Mouse (Mus musculus): Measurements from ENCODE around the gene Pbx2. TPM values are rescaled to one million over a fixed set of nuclear protein-coding genes. Genes with fewer than 3 reads are reported as not detected.
A peak's percentile ranks its signal among the peaks of the same experiment; 100 is the strongest.

The Pbx2 gene
- polyA plus RNA-seq, 1 experiment from 2014 or later = 9.4 TPM

DNA sequence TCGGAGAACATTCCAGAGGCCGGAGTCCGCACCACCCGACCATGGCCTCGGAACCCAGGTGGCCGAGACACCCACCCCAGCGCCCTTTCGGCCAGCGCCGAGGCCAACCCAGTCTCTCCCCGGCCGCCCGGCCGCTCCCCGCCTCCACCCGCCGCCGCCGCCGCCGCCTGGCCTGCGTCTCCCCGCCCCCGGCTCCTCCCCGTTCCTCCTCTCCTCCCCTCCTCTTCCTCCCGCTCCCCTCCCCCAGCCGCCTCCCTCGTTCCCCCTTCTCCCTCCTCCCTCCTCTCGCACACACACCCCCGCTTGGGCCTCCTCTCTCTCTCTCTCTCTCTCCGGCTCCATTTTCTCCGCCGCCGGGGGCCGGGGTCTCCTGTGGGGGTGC lies 919 bp downstream of the Pbx2 start:
- Histone ChIP-seq H3K4me3 (ENCODE audit: low read depth, low read length) (peak overlapping the region; percentile 69), H3K27ac (ENCODE audit: low read length) (peak overlapping the region; percentile 97), H3K4me2 (ENCODE audit: low read length) (peak overlapping the region; percentile 80), H3K9ac (ENCODE audit: low read depth, low read length) (peak overlapping the region; percentile 94), H3K36me3 (ENCODE audit: control insufficient read depth, insufficient read depth, low read length) (peaks cover 15% of the 10 kb centered on the region), H3K9me3 (replicated peaks; ENCODE audit: control insufficient read depth, low read length, poor library complexity, severe bottlenecking) (no peaks in the 10 kb centered on the region), H3K4me1 (ENCODE audit: control insufficient read depth, insufficient read depth, low read length) (peaks cover 40% of the 10 kb centered on the region), H3K27me3 (ENCODE audit: control insufficient read depth, insufficient read depth, low read depth, low read length) (no peaks in the 10 kb centered on the region)
- ATAC-seq = peak; percentile 19
- WGBS = under 1% methylated on average over 19 of the region's 35 CpGs

- 2% methylated on average over 31 of the region's 32 CpGs for WGBS
- Histone ChIP-seq H3K4me1 (ENCODE audit: control insufficient read depth, insufficient read depth, low read length) (peaks cover 40% of the 10 kb centered on the region), H3K9me3 (replicated peaks; ENCODE audit: control insufficient read depth, low read length, poor library complexity, severe bottlenecking) (no peaks in the 10 kb centered on the region), H3K4me2 (ENCODE audit: low read length) (peak overlapping the region; percentile 80), H3K36me3 (ENCODE audit: control insufficient read depth, insufficient read depth, low read length) (peaks cover 15% of the 10 kb centered on the region), H3K27ac (ENCODE audit: low read length) (peak overlapping the region; percentile 97), H3K9ac (ENCODE audit: low read depth, low read length) (peak overlapping the region; percentile 94), H3K27me3 (ENCODE audit: control insufficient read depth, insufficient read depth, low read depth, low read length) (no peaks in the 10 kb centered on the region), H3K4me3 (ENCODE audit: low read depth, low read length) (peak overlapping the region; percentile 69)
- peak; percentile 16; the same call in 1 of the 2 replicates for ATAC-seq
Measured at GRCm38 (mm10) chr17:34592581-34593549, 1.8 kb downstream of the Pbx2 start.

- 43% methylated on average over 32 of the region's 34 CpGs for WGBS
- Histone ChIP-seq H3K4me1 (ENCODE audit: control insufficient read depth, insufficient read depth, low read length) (peaks cover 32% of the 10 kb centered on the region), H3K4me2 (ENCODE audit: low read length) (peak overlapping the region; percentile 80), H3K9me3 (replicated peaks; ENCODE audit: control insufficient read depth, low read length, poor library complexity, severe bottlenecking) (no peaks in the 10 kb centered on the region), H3K27ac (ENCODE audit: low read length) (peak overlapping the region; percentile 97), H3K4me3 (ENCODE audit: low read depth, low read length) (peak overlapping the region; percentile 69), H3K27me3 (ENCODE audit: control insufficient read depth, insufficient read depth, low read depth, low read length) (no peaks in the 10 kb centered on the region), H3K36me3 (ENCODE audit: control insufficient read depth, insufficient read depth, low read length) (peaks cover 15% of the 10 kb centered on the region), H3K9ac (ENCODE audit: low read depth, low read length) (peak overlapping the region; percentile 94)
- no peak for ATAC-seq
Measured at GRCm38 (mm10) chr17:34593752-34594525, 2.9 kb downstream of the Pbx2 start.

- Histone ChIP-seq H3K9ac (ENCODE audit: low read depth, low read length) (no peak overlapping the region), H3K27ac (ENCODE audit: low read length) (no peak overlapping the region), H3K4me1 (ENCODE audit: control insufficient read depth, insufficient read depth, low read length) (peaks cover 23% of the 10 kb centered on the region), H3K4me3 (ENCODE audit: low read depth, low read length) (no peak overlapping the region), H3K27me3 (ENCODE audit: control insufficient read depth, insufficient read depth, low read depth, low read length) (no peaks in the 10 kb centered on the region), H3K4me2 (ENCODE audit: low read length) (no peak overlapping the region), H3K9me3 (replicated peaks; ENCODE audit: control insufficient read depth, low read length, poor library complexity, severe bottlenecking) (no peaks in the 10 kb centered on the region), H3K36me3 (ENCODE audit: control insufficient read depth, insufficient read depth, low read length) (peaks cover 21% of the 10 kb centered on the region)
- WGBS = 77% methylated on average over 8 of the region's 8 CpGs
- ATAC-seq = no peak
Measured at GRCm38 (mm10) chr17:34596098-34596497, 5.0 kb downstream of the Pbx2 start.

DNA sequence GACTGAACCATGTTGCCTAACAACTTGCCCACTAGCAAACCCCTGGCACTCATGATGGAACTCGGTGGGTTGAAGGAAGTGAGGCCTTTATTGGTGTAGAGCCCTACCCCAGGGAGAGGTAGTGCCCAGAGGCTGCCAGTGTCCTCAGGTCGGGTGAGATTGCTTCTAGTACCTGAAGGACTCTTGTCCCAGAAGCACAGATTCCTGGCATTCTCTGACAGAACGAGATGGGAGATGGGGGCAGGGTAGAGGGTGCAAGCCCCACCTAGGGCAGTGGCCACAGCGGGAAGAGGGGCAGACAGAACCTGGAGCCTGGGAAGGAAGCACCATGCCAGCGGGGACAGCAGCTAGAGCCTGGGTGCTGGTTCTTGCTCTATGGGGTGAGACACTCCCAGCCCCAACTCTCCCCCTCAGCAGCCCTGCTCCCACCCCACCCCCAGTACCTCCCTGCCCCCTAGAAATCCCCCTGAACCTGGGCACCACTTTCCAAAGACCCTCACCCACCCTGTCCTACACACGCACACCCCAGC lies 6.6 kb downstream of the Pbx2 start, which contains the start of gene Ager:
Ager (plus strand) TSS at position 297 of the 530 bp plus-strand sequence.
- no peaks in the 10 kb centered on the region for H3K9me3 ChIP-seq (replicated peaks; ENCODE audit: control insufficient read depth, low read length, poor library complexity, severe bottlenecking)
- H3K9ac ChIP-seq (ENCODE audit: low read depth, low read length) = no peak within 1 kb of the TSS
- H3K4me1 ChIP-seq (ENCODE audit: control insufficient read depth, insufficient read depth, low read length) = peaks cover 23% of the 10 kb centered on the region
- H3K4me2 ChIP-seq (ENCODE audit: low read length) = no peak within 1 kb of the TSS
- 37% methylated on average over 4 of the region's 6 CpGs for WGBS
- H3K4me3 ChIP-seq (ENCODE audit: low read depth, low read length) = no peak within 1 kb of the TSS
- H3K36me3 ChIP-seq (ENCODE audit: control insufficient read depth, insufficient read depth, low read length) = peaks cover 21% of the 10 kb centered on the region
- H3K27ac ChIP-seq (ENCODE audit: low read length) = no peak within 1 kb of the TSS
- no peaks in the 10 kb centered on the region for H3K27me3 ChIP-seq (ENCODE audit: control insufficient read depth, insufficient read depth, low read depth, low read length)
- ATAC-seq = no peak

DNA sequence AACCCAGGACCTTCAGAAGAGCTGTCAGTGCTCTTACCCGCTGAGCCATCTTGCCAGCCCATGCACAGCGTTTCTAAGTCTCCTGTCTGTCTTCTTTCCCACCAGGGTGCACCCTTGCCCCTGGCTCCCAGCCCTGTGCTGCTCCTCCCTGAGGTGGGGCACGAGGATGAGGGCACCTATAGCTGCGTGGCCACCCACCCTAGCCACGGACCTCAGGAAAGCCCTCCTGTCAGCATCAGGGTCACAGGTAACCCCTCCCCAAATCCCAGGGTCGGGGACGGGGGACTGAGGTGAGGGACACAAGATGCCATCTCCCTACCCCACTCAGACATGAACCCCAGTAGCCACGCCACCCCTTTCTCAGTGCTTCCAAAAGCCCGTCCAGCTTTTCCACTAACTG lies 8.8 kb downstream of the Pbx2 start:
- Histone ChIP-seq H3K27ac (ENCODE audit: low read length) (no peak overlapping the region), H3K9me3 (replicated peaks; ENCODE audit: control insufficient read depth, low read length, poor library complexity, severe bottlenecking) (no peaks in the 10 kb centered on the region), H3K36me3 (ENCODE audit: control insufficient read depth, insufficient read depth, low read length) (peaks cover 18% of the 10 kb centered on the region), H3K4me2 (ENCODE audit: low read length) (no peak overlapping the region), H3K27me3 (ENCODE audit: control insufficient read depth, insufficient read depth, low read depth, low read length) (no peaks in the 10 kb centered on the region), H3K4me3 (ENCODE audit: low read depth, low read length) (no peak overlapping the region), H3K4me1 (ENCODE audit: control insufficient read depth, insufficient read depth, low read length) (peaks cover 12% of the 10 kb centered on the region), H3K9ac (ENCODE audit: low read depth, low read length) (no peak overlapping the region)
- WGBS = 76% methylated on average over 9 of the region's 9 CpGs
- no peak for ATAC-seq

DNA sequence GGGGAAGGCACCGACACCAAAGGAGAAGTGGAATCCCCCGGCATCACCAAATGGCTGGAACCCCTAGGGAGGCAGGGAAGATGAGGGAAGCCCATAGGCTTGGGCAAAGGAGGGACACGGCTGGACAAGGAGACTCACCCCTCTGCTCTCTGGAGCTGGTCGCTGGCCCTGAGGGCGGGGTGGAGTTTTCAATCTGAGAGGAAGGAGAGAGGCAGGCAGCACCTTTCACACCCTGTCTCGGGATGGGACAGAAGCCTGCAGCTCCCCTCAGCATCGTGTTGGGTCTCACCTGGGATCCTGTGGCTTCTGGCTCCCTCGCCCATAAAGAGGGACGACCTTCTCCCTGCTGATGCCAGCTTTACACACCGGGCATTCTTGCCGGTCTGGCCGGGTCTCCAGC lies 10.7 kb downstream of the Pbx2 start:
- Histone ChIP-seq H3K4me2 (ENCODE audit: low read length) (no peak overlapping the region), H3K36me3 (ENCODE audit: control insufficient read depth, insufficient read depth, low read length) (peaks cover 7% of the 10 kb centered on the region), H3K27ac (ENCODE audit: low read length) (no peak overlapping the region), H3K9me3 (replicated peaks; ENCODE audit: control insufficient read depth, low read length, poor library complexity, severe bottlenecking) (no peaks in the 10 kb centered on the region), H3K9ac (ENCODE audit: low read depth, low read length) (no peak overlapping the region), H3K27me3 (ENCODE audit: control insufficient read depth, insufficient read depth, low read depth, low read length) (no peaks in the 10 kb centered on the region), H3K4me1 (ENCODE audit: control insufficient read depth, insufficient read depth, low read length) (peaks cover 20% of the 10 kb centered on the region), H3K4me3 (ENCODE audit: low read depth, low read length) (no peak overlapping the region)
- ATAC-seq = no peak
- WGBS = 86% methylated on average over 12 of the region's 12 CpGs

- H3K4me1 ChIP-seq (ENCODE audit: control insufficient read depth, insufficient read depth, low read length) = peaks cover 35% of the 10 kb centered on the region
Measured at GRCm38 (mm10) chr17:34603375-34604060, 12.5 kb downstream of the Pbx2 start, which contains the start of gene Rnf5. TSS of gene Rnf5 (minus strand) at chr17:34603690.

More at GRCm38 (mm10) chr17:34603375-34604060, 12.5 kb downstream of the Pbx2 start, which contains the start of gene Rnf5:
- no peaks in the 10 kb centered on the region for H3K9me3 ChIP-seq (replicated peaks; ENCODE audit: control insufficient read depth, low read length, poor library complexity, severe bottlenecking)
- H3K4me3 ChIP-seq (ENCODE audit: low read depth, low read length) = peak within 1 kb of the TSS; percentile 88
- peaks cover 7% of the 10 kb centered on the region for H3K36me3 ChIP-seq (ENCODE audit: control insufficient read depth, insufficient read depth, low read length)
- H3K4me2 ChIP-seq (ENCODE audit: low read length) = peak within 1 kb of the TSS; percentile 94
- no peaks in the 10 kb centered on the region for H3K27me3 ChIP-seq (ENCODE audit: control insufficient read depth, insufficient read depth, low read depth, low read length)
- under 1% methylated on average over 30 of the region's 30 CpGs for WGBS
- H3K27ac ChIP-seq (ENCODE audit: low read length) = peak within 1 kb of the TSS; percentile 85
- ATAC-seq = peak; percentile 95
- peak within 1 kb of the TSS; percentile 98 for H3K9ac ChIP-seq (ENCODE audit: low read depth, low read length)

All from midbrain, embryonic 16.5 days (tissue).